Mouse (Mus musculus) limb, embryonic 14.5 days (tissue): ENCODE measurements at regions not wholly inside any gene's neighbourhood (a gene's known extent, or its start where the extent isn't known, plus 50 kb on each side); places are given as distances from the start of the nearest gene placed in this dataset.

ENCODE experiments used
- ATAC-seq: fragments of 200-750 bp; cut with Nextera tagmentation; 2 replicates; pipeline ENCODE4 v1.8.0; 2017; ENCODE audit warnings: low read depth, moderate number of reproducible peaks, moderate TSS enrichment; ENCODE audit not compliant: low FRiP score
- DNase-seq: peaks from one replicate; pipeline ENCODE4 v3.0.0-alpha.2; 2015; ENCODE audit warnings: low spot score
- H3K27ac ChIP-seq: fragments of 300-500 bp; sonication (generic); replicated peaks from 2 replicates; pipeline ENCODE4 v1.5.1; 2014; ENCODE audit warnings: low read depth, mild to moderate bottlenecking, low read length, moderate library complexity, mixed read lengths
- H3K27me3 ChIP-seq: fragments of 300-500 bp; sonication (generic); 2 replicates; pipeline ENCODE4 v1.6.1; 2014; ENCODE audit warnings: low read length, mixed read lengths; ENCODE audit not compliant: control insufficient read depth, insufficient read depth
- H3K36me3 ChIP-seq: fragments of 300-500 bp; sonication (generic); 2 replicates; pipeline ENCODE4 v1.6.1; 2014; ENCODE audit warnings: mild to moderate bottlenecking, low read length, moderate library complexity, mixed read lengths; ENCODE audit not compliant: control insufficient read depth, insufficient read depth
- H3K4me1 ChIP-seq: fragments of 300-500 bp; sonication (generic); 2 replicates; pipeline ENCODE4 v1.6.1; 2014; ENCODE audit warnings: antibody characterized with exemption, low read length, mixed read lengths; ENCODE audit not compliant: control insufficient read depth, insufficient read depth
- H3K4me2 ChIP-seq: fragments of 300-500 bp; sonication (generic); replicated peaks from 2 replicates; pipeline ENCODE4 v1.6.1; 2014; ENCODE audit warnings: low read depth, mild to moderate bottlenecking, low read length, moderate library complexity; ENCODE audit not compliant: severe bottlenecking
- H3K4me3 ChIP-seq: fragments of 300-500 bp; sonication (generic); replicated peaks from 2 replicates; pipeline ENCODE4 v1.5.1; 2014; ENCODE audit warnings: low read length
- H3K9ac ChIP-seq: fragments of 300-500 bp; sonication (generic); 2 replicates; pipeline ENCODE4 v1.6.1; 2014; ENCODE audit warnings: mild to moderate bottlenecking, low read depth, low read length, moderate library complexity; ENCODE audit not compliant: severe bottlenecking
- H3K9me3 ChIP-seq: fragments of 300-500 bp; sonication (generic); 2 replicates; pipeline ENCODE4 v1.6.1; 2016; ENCODE audit warnings: low read length; ENCODE audit not compliant: control insufficient read depth
- POLR2A ChIP-seq: fragments of 200-500 bp; IDR thresholded peaks from 2 replicates; pipeline ENCODE4 v1.8.0; 2012; ENCODE audit warnings: inconsistent platforms, mild to moderate bottlenecking, moderate library complexity, borderline replicate concordance; ENCODE audit not compliant: insufficient read depth, insufficient read length; ENCODE audit errors: extremely low read depth
- WGBS: fragments of 180-500 bp; shearing (Covaris S2); extraction: QIAGEN DNeasy Blood & Tissue Kit; methylation state at CpG from one replicate; pipeline ENCODE4 v1.1.7; 2014; 5-methylcytosine and 5-hydroxymethylcytosine counted together

GRCm38 (mm10) chr7:72493292-72493691 is 186.9 kb upstream of the Mctp2 start:
- ATAC-seq (no peak), DNase-seq (no peak)
- H3K27ac ChIP-seq: no peak overlapping the region
- no peak overlapping the region for H3K4me3 ChIP-seq
- no peaks in the 10 kb centered on the region for H3K4me1 ChIP-seq
- no peak overlapping the region for H3K4me2 ChIP-seq
- H3K9me3 ChIP-seq: no peaks in the 10 kb centered on the region
- no peaks in the 10 kb centered on the region for H3K27me3 ChIP-seq
- no peak overlapping the region for H3K9ac ChIP-seq
- no peaks in the 10 kb centered on the region for H3K36me3 ChIP-seq
- TF ChIP-seq POLR2A: no peak

GRCm38 (mm10) chr7:72496933-72497631 is 190.7 kb upstream of the Mctp2 start:
- Histone ChIP-seq H3K9me3 (no peaks in the 10 kb centered on the region), H3K27me3 (no peaks in the 10 kb centered on the region), H3K4me3 (no peak overlapping the region), H3K27ac (no peak overlapping the region), H3K9ac (no peak overlapping the region), H3K4me2 (no peak overlapping the region), H3K36me3 (no peaks in the 10 kb centered on the region), H3K4me1 (0 out of 2 replicates have a peak, but pooled peaks cover 3% of the 10 kb centered on the region)
- WGBS: 49% methylated on average over 7 of the region's 7 CpGs
- no peak for TF ChIP-seq POLR2A
- DNase-seq (peak; percentile 39), ATAC-seq (no peak)

DNA sequence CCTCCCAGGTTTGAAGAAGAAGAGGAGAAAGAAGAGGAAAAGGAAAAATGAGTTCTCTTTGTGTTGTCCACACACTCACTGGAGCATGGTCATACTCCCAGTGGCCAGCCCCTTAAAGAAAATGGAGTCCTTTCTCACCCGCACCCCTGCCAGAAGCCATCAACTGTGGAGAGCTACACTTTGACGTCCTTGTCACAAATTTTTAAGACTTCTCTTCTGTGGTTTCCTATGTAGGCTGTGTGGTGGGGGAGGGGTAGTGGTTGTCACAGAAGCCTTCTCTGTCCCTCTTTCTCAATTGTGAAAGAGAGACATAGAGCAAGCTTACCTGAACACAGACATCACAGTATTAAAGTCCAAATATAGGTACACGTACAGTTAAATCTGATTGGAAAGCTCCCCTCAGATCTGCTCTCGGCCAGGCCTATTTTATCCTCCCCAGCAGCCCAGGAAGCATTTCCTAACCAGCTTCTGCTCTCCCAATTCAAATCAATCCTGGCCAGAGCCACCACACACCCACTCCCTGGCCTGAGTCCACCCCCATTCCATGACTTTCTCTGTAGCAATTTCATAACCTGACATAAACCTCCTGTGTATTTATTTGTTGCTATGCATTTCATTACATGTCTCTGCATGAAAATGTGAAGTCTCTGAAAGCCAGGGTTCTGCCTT is 192.3 kb upstream of the Mctp2 start:
- no peak overlapping the region for H3K9ac ChIP-seq
- no peaks in the 10 kb centered on the region for H3K36me3 ChIP-seq
- ATAC-seq (no peak), DNase-seq (peak; percentile 14)
- H3K4me3 ChIP-seq: no peak overlapping the region
- no peaks in the 10 kb centered on the region for H3K27me3 ChIP-seq
- 31% methylated on average over 4 of the region's 4 CpGs for WGBS
- H3K27ac ChIP-seq: peak overlapping the region; percentile 52; the same call in 1 of the 2 replicates
- no peak overlapping the region for H3K4me2 ChIP-seq
- no peak for TF ChIP-seq POLR2A
- no peaks in the 10 kb centered on the region for H3K9me3 ChIP-seq
- 0 out of 2 replicates have a peak, but pooled peaks cover 3% of the 10 kb centered on the region for H3K4me1 ChIP-seq

- H3K4me3 ChIP-seq: no peak overlapping the region
- H3K27me3 ChIP-seq: no peaks in the 10 kb centered on the region
- WGBS: 83% methylated on average over 5 of the region's 5 CpGs
- no peaks in the 10 kb centered on the region for H3K9me3 ChIP-seq
- no peak overlapping the region for H3K4me2 ChIP-seq
- H3K36me3 ChIP-seq: no peaks in the 10 kb centered on the region
- H3K27ac ChIP-seq: no peak overlapping the region
- TF ChIP-seq POLR2A: no peak
- H3K9ac ChIP-seq: no peak overlapping the region
- ATAC-seq (no peak), DNase-seq (no peak)
- peaks cover 7% of the 10 kb centered on the region for H3K4me1 ChIP-seq
Observed at GRCm38 (mm10) chr7:72499788-72500187, 193.4 kb upstream of the Mctp2 start.

- Histone ChIP-seq H3K27me3 (no peaks in the 10 kb centered on the region), H3K9ac (no peak overlapping the region), H3K4me1 (peaks cover 8% of the 10 kb centered on the region), H3K4me2 (no peak overlapping the region), H3K4me3 (no peak overlapping the region), H3K36me3 (no peaks in the 10 kb centered on the region), H3K27ac (no peak overlapping the region), H3K9me3 (no peaks in the 10 kb centered on the region)
- DNase-seq: no peak
- TF ChIP-seq POLR2A: no peak
- 72% methylated on average over 3 of the region's 3 CpGs for WGBS
- ATAC-seq: no peak
Observed at GRCm38 (mm10) chr7:72500190-72500589, 193.8 kb upstream of the Mctp2 start.
